Comparison of ENCODE assay signal across 8 mouse cellular contexts in the genomic region with DNA sequence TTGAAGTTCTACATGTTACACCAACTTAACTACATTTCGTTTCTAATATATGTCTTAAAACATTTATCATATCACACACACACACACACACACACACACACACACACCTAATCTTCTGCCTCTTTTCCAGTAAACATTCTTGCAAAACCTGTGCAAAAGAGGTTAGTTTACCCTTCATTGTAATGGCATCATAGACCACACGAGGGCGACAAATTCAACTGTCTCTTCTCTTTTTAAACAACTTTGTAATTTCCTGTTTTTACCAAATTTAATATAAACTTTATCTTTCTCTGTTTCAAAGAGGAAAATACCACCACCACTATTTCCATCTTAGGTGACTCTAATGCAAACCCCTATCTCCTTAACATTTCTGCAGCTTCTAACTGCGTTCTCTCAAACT.
DNase-seq lines count a peak whose midpoint lies in the region; ATAC-seq lines count a peak whose summit lies in the region.

No protein-coding gene starts in this region.

- intact Hi-C loops in heart, postnatal 14 days (cut with DNase I), result no loop called here

- DNase-seq in heart, postnatal 14 days, result peak; percentile 13 to 36
- no peak for DNase-seq in heart, adult 9 months (ENCODE audit: low spot score in 2 of 2)
- peak; percentile 42 for DNase-seq in right cerebral cortex, postnatal 14 days
- no peak for DNase-seq in right cerebral cortex, postnatal 25 days
- peak; percentile 15 for DNase-seq in embryo, embryonic 9.5 days (ENCODE audit: extremely low spot score)
- DNase-seq in lung, postnatal 36 days, result peak; percentile 45
- no peak for DNase-seq in Muller cell, postnatal 12 days (ENCODE audit: inconsistent ontology term)

- no peak for ATAC-seq in activated CD4-positive, CD25-positive, alpha-beta regulatory T cell, adult 4 months

Comparison
In these comparisons a context has a peak if more than half of its experiments do, and no peak if none do; other contexts are left out.
1. DNase-seq: peak in heart, postnatal 14 days (2 of 2), right cerebral cortex, postnatal 14 days (single experiment), embryo, embryonic 9.5 days (single experiment) and lung, postnatal 36 days (single experiment); none in heart, adult 9 months (0 of 2), right cerebral cortex, postnatal 25 days (single experiment) and Muller cell, postnatal 12 days (single experiment).